Mouse (Mus musculus): ENCODE results near the gene Rps27rt.

GRCm38 (mm10) chr9:114978281-114979111, 4.0 kb downstream of the Rps27rt start, which contains the start of gene Osbpl10:
- TF ChIP-seq ZNF384 (IDR thresholded peaks at IDR 0.05; ENCODE audit: low read depth, low read length) (no peak), ZC3H11A (IDR thresholded peaks at IDR 0.05; ENCODE audit: borderline replicate concordance, low read depth, low read length) (no peak), MAFK (IDR thresholded peaks at IDR 0.05; ENCODE audit: insufficient read depth, low read depth, low read length) (no peak), CHD2 (IDR thresholded peaks at IDR 0.05; ENCODE audit: low read depth, low read length) (no peak)
